Mouse (Mus musculus) MN1 (cell line): Measurements from ENCODE around the gene Terf2ip.

Experiments used
- DNase-seq: peaks from one replicate; pipeline ENCODE4 v3.0.0-alpha.2; 2016; ENCODE audit warnings: low spot score

Terf2ip gene

DNA sequence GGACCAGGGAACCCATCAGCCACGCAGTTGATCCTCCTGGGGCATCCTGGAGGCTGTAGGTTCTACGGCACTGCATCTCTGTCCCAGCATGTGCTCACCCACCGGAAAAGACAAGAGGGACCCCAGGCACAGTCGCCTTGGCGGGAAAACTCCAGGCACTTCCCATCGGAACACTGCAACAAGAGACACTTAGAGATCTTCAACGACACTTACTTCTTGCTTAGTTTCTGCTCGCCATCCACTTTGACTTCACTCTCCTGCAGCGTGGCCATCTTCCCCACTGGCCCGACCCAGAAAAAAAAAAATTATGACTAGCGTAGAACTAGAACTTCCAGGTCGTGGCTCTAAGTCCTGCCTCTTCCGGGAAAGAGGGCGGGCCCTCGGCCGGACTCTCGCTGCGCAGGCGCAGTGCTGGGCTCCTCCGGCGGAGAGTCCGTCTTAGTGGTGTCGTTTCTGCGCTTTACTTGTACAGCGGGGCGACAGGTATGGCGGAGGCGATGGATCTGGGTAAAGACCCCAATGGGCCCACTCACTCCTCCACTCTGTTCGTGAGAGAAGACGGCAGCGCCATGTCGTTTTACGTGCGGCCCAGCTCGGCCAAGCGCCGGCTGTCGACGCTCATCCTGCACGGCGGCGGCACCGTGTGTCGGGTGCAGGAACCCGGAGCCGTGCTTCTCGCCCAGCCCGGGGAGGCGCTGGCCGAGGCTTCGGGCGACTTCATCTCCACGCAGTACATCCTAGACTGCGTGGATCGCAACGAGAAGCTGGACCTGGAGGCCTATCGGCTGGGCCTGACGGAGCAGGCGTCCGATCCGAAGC is at the start of gene Terf2ip, which contains the start of gene Kars:
Terf2ip (plus strand) TSS at position 402 of the 819 bp plus-strand sequence.
Kars (minus strand) TSS at position 327 of the 819 bp plus-strand sequence.
- DNase-seq: peak; percentile 99

DNA sequence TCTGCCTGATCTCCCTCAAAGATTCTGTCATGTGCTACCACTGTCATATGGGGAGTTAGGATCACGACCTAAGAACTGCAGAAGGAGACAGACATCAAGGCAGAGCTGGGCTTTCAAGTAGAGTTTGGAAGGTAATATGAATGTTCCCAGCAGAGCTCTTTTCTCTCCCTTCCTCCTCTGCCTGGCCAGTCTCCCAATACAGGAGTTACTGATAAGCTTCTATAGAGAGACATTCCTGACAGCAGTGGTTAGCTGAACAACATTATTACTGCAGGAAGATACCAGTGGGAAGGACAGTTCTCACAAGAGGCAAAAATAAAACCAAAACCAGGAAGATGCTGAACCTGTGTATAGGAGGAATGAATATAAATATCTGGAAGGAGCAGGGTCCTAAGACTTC is 48.6 kb upstream of the Terf2ip start:
- no peak for DNase-seq

DNA sequence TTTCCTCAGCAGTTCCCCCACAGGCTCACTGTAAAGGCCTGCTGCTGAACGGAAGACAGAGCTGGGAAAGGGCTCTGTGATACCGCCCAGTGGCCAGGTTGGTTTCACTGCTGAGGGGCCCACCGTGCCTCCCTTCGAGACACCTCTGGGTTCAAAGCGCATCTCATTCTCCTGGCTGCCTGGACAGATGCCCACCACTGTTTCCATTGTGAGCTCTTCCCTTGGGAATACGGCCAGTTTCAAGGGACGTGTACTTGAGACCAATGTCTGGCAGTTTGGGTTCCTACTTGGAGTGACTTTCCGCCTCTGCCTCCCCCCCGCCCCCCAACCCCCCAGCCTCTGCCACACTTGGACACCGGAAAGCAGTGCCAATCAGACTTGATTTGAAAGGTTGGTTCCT is 48.1 kb upstream of the Terf2ip start:
- no peak for DNase-seq

DNA sequence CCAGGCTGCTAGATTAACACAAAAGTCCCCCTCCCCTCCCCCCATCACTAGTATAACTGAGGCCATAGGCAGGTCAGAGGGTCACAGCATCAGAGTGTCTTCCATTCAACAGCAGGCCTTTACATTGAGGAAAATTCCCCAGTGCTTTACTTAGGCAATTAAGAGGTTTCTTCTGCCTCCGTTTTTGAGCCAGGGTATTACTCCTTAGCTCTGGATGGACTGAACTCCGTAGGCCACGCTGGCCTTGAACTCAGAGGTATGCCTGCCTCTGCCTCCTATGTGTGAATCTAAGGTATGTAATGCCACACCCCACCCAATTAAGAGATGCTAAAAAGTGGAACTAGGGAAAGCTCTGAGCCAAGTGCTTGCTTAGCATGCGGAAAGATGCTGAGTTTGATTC is 47.7 kb upstream of the Terf2ip start:
- DNase-seq: no peak

DNA sequence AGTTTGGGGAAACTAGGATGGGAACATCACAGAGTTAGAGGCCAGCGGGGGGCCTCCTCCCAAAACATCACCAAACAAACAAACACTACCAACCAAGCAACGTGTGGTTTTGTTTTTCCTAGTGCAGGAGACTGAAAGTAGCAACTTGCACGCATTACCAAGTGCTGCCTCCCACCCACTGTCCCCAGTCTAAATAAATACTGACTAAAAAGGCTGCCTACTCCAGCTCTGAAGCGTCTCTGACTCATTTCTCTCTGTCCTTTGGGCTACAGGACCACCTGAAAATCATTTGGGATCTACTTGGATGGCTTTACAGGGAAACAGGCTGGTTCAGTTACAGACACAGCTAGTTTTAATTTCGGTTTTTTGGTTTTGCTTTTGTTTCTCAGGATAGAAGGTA is 46.8 kb upstream of the Terf2ip start:
- DNase-seq: no peak

DNA sequence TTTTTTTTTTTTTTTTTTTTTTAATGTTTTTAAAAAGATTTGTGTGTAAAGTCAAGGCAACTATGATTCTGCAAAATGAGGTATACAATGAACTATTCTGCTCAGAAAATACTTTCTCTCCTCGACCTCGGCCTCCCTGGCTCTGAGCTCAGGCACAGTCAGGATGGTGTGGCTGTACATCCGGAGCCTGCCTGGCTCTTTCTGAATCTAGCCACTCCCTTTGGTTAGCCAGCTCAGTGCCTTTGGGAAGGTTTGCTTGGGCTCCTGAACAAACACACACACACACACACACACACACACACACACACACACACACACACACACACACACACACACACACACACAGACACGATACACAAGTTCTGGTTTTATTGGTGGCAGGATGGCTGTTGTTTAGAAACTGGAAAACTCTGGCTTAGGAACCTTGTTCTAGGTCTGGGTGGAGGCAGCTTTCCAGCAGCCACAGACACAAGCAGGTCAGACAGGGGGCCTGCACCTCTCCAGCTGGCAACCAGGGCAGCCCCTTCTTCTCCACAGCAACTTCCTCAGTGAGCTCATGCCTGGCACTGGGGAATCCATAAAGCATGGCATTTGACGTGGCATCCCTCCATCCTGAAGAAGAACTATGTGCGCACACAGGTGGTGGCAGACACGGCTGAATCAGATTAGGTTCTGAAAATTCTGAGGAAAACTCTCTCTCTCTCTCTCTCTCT is 46.2 kb upstream of the Terf2ip start:
- no peak for DNase-seq

DNA sequence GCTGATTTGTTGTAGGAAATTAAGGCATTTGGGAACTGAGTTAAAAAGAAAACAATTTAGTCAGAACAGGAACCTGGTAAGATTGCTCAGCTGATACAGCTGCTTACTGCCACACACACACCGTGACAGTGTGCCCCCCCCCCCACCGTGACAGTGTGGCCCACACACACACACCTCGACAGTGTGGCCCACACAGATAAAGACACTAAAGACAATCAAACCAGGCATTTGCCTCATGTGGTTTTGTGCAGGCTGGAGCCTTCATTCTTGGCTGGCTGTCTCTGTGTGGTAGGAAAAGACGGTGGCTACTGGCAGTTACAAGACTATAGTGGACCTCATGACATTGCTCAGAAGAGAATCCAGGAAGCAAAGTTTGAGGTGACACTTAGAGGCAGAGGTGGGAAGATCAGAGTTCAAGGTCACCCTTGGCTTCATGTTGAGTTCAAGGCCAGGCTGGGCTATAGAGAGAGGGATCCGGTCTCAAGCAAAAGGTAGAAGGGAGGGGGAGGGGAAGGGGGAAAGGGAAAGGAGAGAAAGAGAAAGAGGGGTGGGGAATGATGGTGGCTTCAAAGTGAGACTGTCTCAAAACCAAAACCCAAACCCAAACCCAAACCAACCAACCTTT is 43.8 kb upstream of the Terf2ip start:
- DNase-seq: no peak

DNA sequence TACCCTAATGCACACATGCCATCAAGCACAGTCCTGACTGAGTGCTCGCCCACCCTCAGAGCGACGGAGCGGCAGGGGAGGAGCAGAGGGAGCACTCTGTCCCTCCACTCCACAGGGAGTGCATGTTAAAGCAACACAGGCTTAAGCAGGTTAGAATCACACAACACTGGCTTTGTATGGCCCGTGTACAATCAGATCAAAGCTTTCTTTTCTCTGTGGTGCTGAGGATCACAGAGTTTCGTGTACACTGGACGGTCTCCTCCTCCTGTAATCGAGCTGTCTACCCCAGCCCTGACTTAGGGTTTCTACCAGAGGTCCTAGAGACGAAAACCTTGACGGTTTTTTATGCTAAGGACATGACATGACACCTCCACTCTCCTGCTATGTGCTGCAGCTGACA is 42.7 kb upstream of the Terf2ip start:
- no peak for DNase-seq

DNA sequence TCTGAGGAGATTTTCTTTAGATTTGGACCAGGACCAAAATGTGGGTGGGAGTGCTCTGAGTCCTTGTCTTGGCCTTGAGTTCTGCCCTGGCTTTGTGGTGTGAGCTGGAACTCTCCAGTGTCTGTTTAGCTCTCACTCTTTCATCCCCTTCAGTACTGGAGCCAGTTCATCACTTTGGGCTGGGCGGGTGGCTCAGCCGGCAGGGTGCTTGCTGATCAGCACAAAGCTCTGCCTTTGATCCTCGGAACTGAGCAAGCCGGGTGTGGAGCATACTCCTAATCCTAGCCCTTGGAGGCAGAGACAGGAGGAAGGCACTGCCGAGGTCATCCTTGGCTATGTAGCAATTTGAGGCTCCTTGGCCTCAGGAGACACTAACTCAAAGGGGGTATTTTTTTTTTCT is 42.2 kb upstream of the Terf2ip start:
- no peak for DNase-seq

DNA sequence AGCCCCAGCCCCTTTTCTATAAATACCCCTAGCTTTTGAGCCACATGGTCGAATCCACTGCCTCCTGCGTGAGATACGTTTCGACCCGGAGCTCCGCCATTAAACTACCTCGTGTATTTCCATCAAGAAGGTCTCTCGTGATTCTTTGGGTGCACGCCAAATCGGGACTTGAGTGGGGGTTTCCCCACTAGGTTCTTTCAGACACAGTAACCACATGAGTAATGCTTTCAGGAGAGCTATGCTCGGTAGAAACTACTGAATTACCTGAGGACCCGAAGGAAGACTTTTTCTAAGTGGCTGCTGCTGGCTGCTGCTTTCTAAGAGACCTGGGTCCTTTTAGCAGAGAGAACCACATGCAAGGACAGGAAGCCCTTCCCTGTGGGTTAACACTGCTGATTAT is 37.1 kb upstream of the Terf2ip start:
- DNase-seq: no peak

DNA sequence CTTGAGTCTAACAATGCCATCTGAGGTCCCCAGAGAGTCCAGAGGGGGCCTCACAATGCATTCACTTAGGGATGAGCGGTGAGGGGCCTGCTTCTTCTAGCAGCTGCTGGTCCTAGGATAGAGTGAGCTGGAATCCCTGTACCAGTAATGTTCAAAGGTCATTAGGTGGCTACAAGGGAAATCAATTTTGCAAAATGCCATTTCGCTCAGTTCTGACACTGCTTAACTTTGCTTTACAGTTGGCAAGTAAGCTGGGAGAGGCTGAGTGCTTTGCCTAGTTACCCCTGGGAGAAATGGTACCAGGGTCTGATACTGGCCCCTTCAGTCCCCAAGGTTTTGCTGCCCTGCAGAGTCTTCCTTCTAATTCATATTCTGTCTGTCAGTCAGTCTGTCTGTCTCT is 35.5 kb upstream of the Terf2ip start:
- no peak for DNase-seq

DNA sequence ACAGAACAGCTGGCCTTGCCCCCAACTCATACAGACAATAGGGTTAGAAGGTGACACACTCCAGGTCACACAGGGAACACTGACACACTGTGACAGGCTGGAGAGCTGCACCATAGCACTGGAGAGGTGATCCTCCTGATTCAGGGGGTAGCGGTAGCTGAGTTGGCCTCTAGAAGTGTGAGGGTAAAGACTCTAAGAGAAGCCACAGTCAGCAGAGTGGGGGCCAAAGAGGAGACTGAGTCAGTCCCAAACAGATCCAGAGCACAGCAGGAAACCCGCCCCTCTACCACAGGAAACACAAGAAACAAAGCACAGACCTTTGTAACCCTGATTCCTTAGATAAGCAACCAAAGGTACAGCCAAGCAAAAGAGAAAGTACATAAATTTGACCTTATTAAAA is 34.9 kb upstream of the Terf2ip start:
- no peak for DNase-seq

DNA sequence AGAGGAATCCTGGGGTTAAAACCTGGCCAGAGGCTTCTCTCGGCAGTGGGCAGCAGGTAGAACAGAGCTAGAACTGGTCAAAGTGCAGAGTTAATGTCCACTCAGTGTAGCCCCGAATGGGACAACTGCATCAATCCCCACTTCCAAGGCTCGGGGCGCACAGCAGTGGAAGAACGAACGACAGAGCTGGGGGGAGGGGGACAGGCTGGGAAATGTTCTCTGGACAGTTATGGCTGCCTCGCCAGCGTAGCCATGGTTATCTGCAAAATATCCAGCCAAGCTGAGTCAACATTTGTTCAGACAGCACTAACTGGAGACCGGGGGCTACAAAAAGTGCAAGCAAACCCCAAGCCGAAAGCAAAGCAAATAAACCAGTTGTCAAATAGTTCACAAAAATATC is 33.1 kb upstream of the Terf2ip start:
- no peak for DNase-seq

DNA sequence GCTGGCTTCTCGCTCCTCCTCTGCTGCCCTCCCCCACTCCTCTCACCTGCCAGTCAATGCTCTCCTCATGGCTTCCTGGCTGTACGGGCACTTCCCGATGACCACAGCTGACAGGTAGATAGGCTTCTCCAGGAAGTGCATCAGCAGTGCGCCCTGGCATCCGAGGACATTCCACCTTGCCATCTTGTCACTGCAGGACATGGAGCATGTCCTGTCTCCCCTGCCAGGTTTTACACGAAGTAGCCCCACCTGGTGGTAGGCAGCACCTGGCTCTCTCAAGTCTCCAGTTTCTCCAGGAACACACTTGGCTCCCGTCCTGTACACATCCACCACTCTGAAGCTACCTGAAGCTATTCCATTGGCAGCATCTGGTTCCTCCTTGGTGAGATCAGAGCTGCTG is 29.1 kb upstream of the Terf2ip start:
- DNase-seq: no peak

DNA sequence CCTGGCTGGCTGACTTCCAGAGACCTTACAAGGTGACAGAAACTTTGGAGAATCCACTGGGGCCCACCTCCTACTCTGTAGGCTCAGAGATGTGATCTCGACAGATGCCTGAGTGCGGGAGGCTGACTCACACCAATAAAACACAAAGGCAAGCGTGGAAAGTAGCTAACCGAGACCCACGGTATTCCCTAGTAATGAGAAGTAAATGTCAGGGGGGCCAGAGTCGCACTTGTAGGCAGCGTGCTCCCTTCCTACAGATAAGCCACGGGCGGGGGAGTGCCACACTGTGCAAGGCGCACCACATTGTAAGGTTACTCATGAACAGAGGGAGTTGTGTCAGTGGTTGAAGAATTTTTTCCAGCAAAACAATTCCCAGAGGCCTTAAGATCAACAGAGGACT is 26.7 kb upstream of the Terf2ip start:
- DNase-seq: peak; percentile 81

DNA sequence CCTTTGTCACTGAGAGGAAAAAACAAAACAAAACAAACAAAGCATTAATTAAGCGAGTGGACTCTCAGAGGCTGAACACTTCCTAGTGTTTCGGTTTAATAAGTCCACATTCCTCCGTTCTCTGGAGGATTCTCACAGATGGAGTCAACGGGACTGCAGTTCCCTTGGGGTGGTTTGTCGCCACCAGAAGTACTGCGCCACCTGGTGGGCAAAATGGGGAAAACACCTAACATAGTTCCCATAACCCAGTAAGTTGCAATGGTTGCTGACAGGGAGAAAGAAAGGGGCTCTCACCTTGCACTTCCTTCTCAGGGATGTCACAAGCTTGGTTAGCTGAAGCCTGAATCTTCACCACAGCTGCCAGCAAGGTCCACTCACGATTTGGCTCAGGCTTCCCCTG is 21.3 kb upstream of the Terf2ip start:
- DNase-seq: peak; percentile 93

DNA sequence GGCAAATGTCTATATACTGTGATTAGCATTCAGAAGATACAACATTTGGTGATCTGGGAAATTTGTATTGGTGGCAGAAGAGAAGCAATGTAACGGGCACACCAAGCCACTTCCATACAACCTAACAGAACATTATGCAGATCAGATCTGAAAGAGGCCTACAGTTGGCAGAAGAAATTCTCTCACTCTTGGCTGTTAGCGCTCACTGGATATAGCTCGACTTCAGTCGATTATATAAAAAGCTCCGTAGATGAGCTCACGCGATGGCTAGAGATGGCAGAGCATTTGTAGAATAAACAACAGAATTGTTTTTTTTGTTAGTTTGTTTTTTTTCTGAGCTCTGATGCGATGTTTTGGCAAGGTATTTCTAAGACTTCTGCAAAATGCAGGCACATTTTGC is 19.9 kb upstream of the Terf2ip start:
- no peak for DNase-seq

DNA sequence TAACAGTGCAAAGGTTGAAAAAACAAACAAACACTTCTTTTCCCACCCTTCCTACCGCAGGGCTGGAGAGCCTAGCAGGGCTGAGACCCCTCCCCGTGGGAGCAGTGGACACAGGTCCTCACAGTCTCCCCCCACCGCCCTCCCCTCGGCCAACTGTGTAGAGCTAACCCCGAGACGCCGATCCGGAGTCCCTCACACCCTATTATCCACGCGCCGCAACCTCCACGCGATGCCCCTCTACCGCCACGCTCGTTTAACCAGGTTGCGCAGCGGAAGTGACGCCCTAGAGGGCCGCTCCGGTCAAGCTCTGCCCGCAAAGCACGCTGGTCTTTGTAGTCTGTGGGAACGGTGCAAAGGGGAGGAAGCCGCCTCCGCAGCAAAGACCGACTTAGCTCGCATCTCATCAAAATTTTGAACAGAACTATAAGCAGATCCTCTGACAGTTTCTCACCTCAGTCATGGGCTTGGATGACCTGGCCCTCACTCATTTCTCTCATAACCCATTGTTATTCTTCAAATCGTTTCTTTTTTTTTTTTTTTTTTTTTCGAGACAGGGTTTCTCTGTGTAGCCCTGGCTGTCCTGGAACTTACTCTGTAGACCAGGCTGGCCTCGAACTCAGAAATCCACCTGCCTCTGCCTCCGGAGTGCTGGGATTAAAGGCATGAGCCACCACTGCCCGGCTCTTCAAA is 19.0 kb upstream of the Terf2ip start, which contains the start of gene Adat1:
Adat1 (minus strand) TSS at position 290 of the 690 bp plus-strand sequence.
- DNase-seq: peak; percentile 97

DNA sequence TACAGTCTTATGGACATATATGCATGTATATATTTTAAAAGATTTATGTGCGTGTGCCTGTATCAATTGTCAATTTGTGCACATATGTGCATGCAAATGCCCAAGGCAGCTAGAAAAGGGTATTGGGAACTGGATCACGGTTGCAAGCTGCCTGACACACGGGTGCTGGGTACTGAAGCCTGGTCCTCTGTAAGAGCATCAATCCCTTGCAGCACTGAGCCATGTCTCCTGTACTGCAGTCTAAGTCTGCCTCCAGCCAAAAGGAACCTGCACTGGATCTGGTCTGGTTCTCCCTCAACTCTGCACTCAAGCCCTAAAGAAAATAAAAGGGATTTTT is 18.5 kb upstream of the Terf2ip start:
- no peak for DNase-seq

DNA sequence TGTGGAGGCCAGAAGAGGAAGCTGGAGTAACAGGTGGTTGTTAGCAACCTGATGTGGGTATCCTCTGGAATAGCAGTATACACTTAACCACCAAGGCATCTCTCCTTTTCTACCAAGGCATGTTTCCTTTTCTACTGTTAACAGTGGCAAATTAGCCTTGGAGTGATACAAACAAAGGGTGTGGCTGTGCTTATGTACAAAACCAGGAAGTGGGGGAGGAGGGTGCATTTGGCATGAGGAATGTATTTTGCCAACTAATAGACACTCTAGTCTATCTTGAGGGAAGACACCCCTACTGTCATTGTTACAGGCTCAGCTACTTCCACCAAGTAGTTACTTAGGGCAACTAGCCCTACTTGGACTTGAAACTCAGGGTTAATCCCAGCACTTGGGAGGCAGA is 6.4 kb upstream of the Terf2ip start:
- no peak for DNase-seq

DNA sequence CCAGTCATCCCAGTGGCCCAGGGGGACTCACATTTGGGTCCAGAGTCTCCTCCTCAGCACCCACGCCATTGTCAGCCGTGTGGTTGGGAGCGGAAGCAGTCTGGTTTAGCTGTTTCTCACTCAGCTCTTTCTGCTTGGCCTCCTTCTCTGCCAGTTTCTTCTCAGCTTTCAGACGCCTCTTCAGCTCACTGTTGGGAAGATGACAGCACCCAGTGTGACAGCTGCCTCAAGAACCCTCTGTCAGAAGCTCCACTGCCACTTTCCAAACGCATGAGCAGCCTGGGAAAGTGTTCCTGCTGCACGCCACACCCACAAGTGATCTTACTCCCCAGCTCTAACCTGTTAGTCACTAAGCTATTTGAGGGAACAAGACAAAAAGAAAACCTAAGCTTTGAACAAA is 5.6 kb upstream of the Terf2ip start:
- no peak for DNase-seq

DNA sequence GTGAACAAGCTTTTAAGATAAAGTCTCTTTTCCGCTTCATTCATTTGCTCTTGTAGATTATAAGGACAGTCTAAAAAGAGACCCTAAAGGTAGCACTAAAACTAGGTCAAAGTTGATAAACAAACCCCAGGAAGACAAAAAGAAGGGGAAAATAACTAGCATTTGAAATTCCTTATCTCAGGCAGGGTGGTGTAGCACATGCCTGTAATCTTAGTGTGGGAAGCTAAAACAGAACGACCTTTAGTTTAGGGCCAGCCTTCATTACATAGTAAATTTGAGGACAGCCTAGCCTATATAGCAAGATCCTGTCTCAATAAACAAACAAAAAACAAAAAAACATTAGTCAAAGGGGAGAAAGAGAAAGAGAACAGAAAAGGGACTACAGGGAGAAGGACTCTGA is 3.5 kb upstream of the Terf2ip start:
- no peak for DNase-seq

DNA sequence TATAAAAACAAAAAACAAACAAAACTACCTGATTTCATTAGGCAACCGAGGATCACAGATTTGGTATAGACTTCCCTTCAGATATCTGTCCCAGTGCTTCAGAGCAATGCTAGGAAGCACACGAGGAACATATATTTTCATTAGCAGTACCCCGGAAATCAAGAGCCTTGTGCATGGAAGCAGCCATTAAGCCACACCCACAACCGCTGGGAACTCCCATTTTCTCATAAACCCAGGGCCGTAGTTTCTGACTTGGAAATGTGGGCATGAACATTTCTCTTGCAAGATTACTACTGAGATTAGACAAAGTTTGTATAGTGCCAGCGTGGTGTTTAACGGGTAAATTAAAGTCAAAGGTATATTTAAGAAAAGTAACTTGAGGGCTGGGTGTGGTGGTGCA is 1.6 kb upstream of the Terf2ip start:
- no peak for DNase-seq
